Mouse (Mus musculus): ENCODE data around the gene G6pc2. TPM values are rescaled to one million over a fixed set of nuclear protein-coding genes. Genes with fewer than 3 reads are reported as not detected.

The G6pc2 gene
- polyA plus RNA-seq, 1 experiment = not detected

DNA sequence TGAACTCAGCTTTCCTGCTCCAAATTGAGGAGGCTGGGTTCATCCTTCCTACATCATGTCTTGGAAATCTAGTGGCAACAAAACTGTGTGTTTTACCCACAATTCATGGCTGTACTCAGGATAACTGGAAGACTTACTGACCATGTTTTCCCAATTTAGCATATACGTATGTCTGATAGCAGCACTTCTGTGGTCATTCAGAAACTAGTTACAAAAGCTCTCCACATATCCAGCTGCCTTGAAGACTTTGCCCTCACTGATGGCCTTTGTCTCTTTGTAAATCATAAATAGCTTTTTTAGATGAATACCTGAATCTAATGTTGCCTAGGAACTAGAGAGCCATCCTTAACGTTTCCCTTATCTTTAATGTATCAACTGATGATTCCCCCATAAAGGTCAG is 19.3 kb downstream of the G6pc2 start:
- no peak for TF ChIP-seq CTCF (IDR thresholded peaks at IDR 0.05; ENCODE audit: extremely low read depth, insufficient read depth, low read length)
- TF ChIP-seq POLR2A (IDR thresholded peaks at IDR 0.05; ENCODE audit: extremely low read depth, insufficient read depth, low read length) = no peak
- no peak overlapping the region for H3K27ac ChIP-seq (ENCODE audit: insufficient read depth, low read length)
- no peak overlapping the region for H3K4me3 ChIP-seq (ENCODE audit: insufficient read depth, low read length)
- H3K4me1 ChIP-seq (ENCODE audit: control insufficient read depth, insufficient read depth, low read length) = no peaks in the 10 kb centered on the region

GRCm38 (mm10) chr2:69232101-69232500 is 21.2 kb downstream of the G6pc2 start:
- H3K4me1 ChIP-seq (ENCODE audit: control insufficient read depth, insufficient read depth, low read length) = no peaks in the 10 kb centered on the region
- H3K4me3 ChIP-seq (ENCODE audit: insufficient read depth, low read length) = no peak overlapping the region
- H3K27ac ChIP-seq (ENCODE audit: insufficient read depth, low read length) = no peak overlapping the region
- TF ChIP-seq POLR2A (IDR thresholded peaks at IDR 0.05; ENCODE audit: extremely low read depth, insufficient read depth, low read length) = no peak
- TF ChIP-seq CTCF (IDR thresholded peaks at IDR 0.05; ENCODE audit: extremely low read depth, insufficient read depth, low read length) = no peak

GRCm38 (mm10) chr2:69234976-69235678 is 24.3 kb downstream of the G6pc2 start:
- TF ChIP-seq POLR2A (IDR thresholded peaks at IDR 0.05; ENCODE audit: extremely low read depth, insufficient read depth, low read length) (no peak), CTCF (IDR thresholded peaks at IDR 0.05; ENCODE audit: extremely low read depth, insufficient read depth, low read length) (no peak)
- no peaks in the 10 kb centered on the region for H3K4me1 ChIP-seq (ENCODE audit: control insufficient read depth, insufficient read depth, low read length)
- no peak overlapping the region for H3K27ac ChIP-seq (ENCODE audit: insufficient read depth, low read length)
- no peak overlapping the region for H3K4me3 ChIP-seq (ENCODE audit: insufficient read depth, low read length)

GRCm38 (mm10) chr2:69239315-69239714 is 28.4 kb downstream of the G6pc2 start:
- Histone ChIP-seq H3K27ac (ENCODE audit: insufficient read depth, low read length) (no peak overlapping the region), H3K4me1 (ENCODE audit: control insufficient read depth, insufficient read depth, low read length) (no peaks in the 10 kb centered on the region), H3K4me3 (ENCODE audit: insufficient read depth, low read length) (no peak overlapping the region)
- TF ChIP-seq CTCF (IDR thresholded peaks at IDR 0.05; ENCODE audit: extremely low read depth, insufficient read depth, low read length) (no peak), POLR2A (IDR thresholded peaks at IDR 0.05; ENCODE audit: extremely low read depth, insufficient read depth, low read length) (no peak)

- Histone ChIP-seq H3K27ac (ENCODE audit: insufficient read depth, low read length) (no peak overlapping the region), H3K4me1 (ENCODE audit: control insufficient read depth, insufficient read depth, low read length) (no peaks in the 10 kb centered on the region), H3K4me3 (ENCODE audit: insufficient read depth, low read length) (no peak overlapping the region)
- TF ChIP-seq CTCF (IDR thresholded peaks at IDR 0.05; ENCODE audit: extremely low read depth, insufficient read depth, low read length) (no peak), POLR2A (IDR thresholded peaks at IDR 0.05; ENCODE audit: extremely low read depth, insufficient read depth, low read length) (no peak)
Observed at GRCm38 (mm10) chr2:69244924-69245323, 34.1 kb downstream of the G6pc2 start.

DNA sequence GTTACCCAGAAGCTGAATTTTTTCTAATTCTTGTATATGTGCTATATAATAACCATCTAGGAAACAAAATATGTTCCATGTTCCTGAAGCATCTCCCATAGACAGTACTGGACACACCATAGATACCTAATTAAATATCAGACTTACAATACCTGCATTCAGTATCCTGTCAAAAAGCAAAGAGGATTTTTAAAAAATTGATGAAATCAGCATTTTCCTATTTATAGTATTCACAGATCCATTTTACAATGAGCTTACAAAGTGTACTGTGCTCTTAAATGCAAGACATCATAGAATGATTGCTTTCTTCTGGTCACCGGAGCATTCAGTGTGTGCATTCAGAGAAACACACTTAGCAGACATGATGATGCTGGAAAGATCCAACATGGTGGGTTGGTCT is 36.2 kb downstream of the G6pc2 start:
- H3K27ac ChIP-seq (ENCODE audit: insufficient read depth, low read length) = no peak overlapping the region
- H3K4me3 ChIP-seq (ENCODE audit: insufficient read depth, low read length) = no peak overlapping the region
- no peaks in the 10 kb centered on the region for H3K4me1 ChIP-seq (ENCODE audit: control insufficient read depth, insufficient read depth, low read length)
- TF ChIP-seq POLR2A (IDR thresholded peaks at IDR 0.05; ENCODE audit: extremely low read depth, insufficient read depth, low read length) (no peak), CTCF (IDR thresholded peaks at IDR 0.05; ENCODE audit: extremely low read depth, insufficient read depth, low read length) (no peak)

- TF ChIP-seq CTCF (IDR thresholded peaks at IDR 0.05; ENCODE audit: extremely low read depth, insufficient read depth, low read length) (no peak), POLR2A (IDR thresholded peaks at IDR 0.05; ENCODE audit: extremely low read depth, insufficient read depth, low read length) (no peak)
- Histone ChIP-seq H3K27ac (ENCODE audit: insufficient read depth, low read length) (no peak overlapping the region), H3K4me1 (ENCODE audit: control insufficient read depth, insufficient read depth, low read length) (no peaks in the 10 kb centered on the region), H3K4me3 (ENCODE audit: insufficient read depth, low read length) (no peak overlapping the region)
Observed at GRCm38 (mm10) chr2:69248221-69248755, 37.4 kb downstream of the G6pc2 start.

DNA sequence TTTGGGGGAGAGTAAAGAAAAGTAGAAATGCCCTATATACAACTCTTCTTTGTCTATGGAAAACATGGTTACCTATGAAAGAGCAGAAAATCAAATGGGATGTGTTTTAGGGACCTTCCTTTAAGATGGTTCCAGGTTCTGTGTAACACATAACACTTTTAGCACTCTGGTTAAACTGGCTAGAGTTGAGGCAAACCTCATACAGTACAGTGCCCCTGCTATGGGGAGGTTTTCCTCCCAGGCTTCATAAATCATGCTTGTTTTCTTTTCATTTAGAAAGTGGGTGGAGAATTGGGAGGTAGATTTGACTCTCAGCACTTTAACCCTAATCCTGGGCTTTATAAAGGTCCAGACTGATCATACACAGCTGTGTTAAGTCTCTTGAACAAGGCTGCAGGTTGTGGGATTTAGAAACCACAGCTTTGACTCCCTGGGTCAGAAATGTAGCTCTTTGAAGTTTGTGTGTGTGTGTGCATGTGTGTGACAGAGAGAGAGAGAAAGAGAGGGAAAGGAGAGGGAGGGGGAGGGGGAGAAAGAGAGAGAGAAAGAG is 53.3 kb downstream of the G6pc2 start:
- H3K27ac ChIP-seq (ENCODE audit: insufficient read depth, low read length) = no peak overlapping the region
- TF ChIP-seq POLR2A (IDR thresholded peaks at IDR 0.05; ENCODE audit: extremely low read depth, insufficient read depth, low read length) = no peak
- TF ChIP-seq CTCF (IDR thresholded peaks at IDR 0.05; ENCODE audit: extremely low read depth, insufficient read depth, low read length) = no peak
- H3K4me1 ChIP-seq (ENCODE audit: control insufficient read depth, insufficient read depth, low read length) = no peaks in the 10 kb centered on the region
- H3K4me3 ChIP-seq (ENCODE audit: insufficient read depth, low read length) = no peak overlapping the region

GRCm38 (mm10) chr2:69275875-69276274 is 65.0 kb downstream of the G6pc2 start:
- Histone ChIP-seq H3K4me3 (ENCODE audit: insufficient read depth, low read length) (no peak overlapping the region), H3K4me1 (ENCODE audit: control insufficient read depth, insufficient read depth, low read length) (no peaks in the 10 kb centered on the region), H3K27ac (ENCODE audit: insufficient read depth, low read length) (no peak overlapping the region)
- TF ChIP-seq CTCF (IDR thresholded peaks at IDR 0.05; ENCODE audit: extremely low read depth, insufficient read depth, low read length) (peak; percentile 38; the same call in 1 of the 2 replicates), POLR2A (IDR thresholded peaks at IDR 0.05; ENCODE audit: extremely low read depth, insufficient read depth, low read length) (no peak)

Other genes starting within 250 kb of the G6pc2 start
- gene Nostrin, start 75.3 kb upstream of the G6pc2 start, polyA plus RNA-seq (2012; rRNA removed) = 3.2 and 3.5 TPM in 2 replicates
- 0.91 and 1.1 TPM in 2 replicates for gene Spc25, start 4.9 kb upstream of the G6pc2 start, polyA plus RNA-seq (2012; rRNA removed)
- gene Abcb11, start 131.5 kb downstream of the G6pc2 start, polyA plus RNA-seq (2012; rRNA removed) = 0.02 TPM in 1 of 2 replicates, not detected in the other
- gene Dhrs9, start 169.4 kb downstream of the G6pc2 start, polyA plus RNA-seq (2012; rRNA removed) = not detected in 2 replicates

Measured in cortical plate, adult 2 months (tissue).